Comparison of ENCODE assay signal across 8 mouse cellular contexts in genomic region chr15:83169772-83170722, GRCm38 (mm10). TPM values are rescaled to one million over a fixed set of nuclear protein-coding genes. Genes with fewer than 3 reads are reported as not detected.
A peak's percentile ranks its signal among the peaks of the same experiment; 100 is the strongest.
DNase-seq lines count a peak whose midpoint lies in the region; ATAC-seq and TF ChIP-seq lines count a peak whose summit lies in the region.

No protein-coding gene starts in this region.

- no peak overlapping the region for H3K4me3 ChIP-seq in layer of hippocampus, adult 2 months
- H3K4me3 ChIP-seq in kidney, embryonic 15.5 days (replicated peaks) = peak overlapping the region; percentile 10

- DNase-seq in layer of hippocampus, adult 2 months (ENCODE audit: low spot score in 2 of 2) = no peak
- DNase-seq in layer of hippocampus, adult 9-11 months = no peak
- DNase-seq in lung, postnatal 14 days = peak; percentile 72
- no peak for DNase-seq in frontal cortex, postnatal 36 days (ENCODE audit: low spot score in 2 of 2)
- no peak for DNase-seq in urinary bladder, postnatal 14 days (ENCODE audit: low spot score)

- peak overlapping the region; percentile 85; the same call in 1 of the 2 replicates for H3K4me2 ChIP-seq in kidney, embryonic 15.5 days

- 68% methylated on average over 8 of the region's 8 CpGs for WGBS in kidney, embryonic 15.5 days

- no peaks in the 10 kb centered on the region for H3K9me3 ChIP-seq in kidney, embryonic 15.5 days (replicated peaks)

- H3K9ac ChIP-seq in kidney, embryonic 15.5 days = no peak overlapping the region

- H3K36me3 ChIP-seq in kidney, embryonic 15.5 days = 0 out of 2 replicates have a peak, but pooled peaks cover 3% of the 10 kb centered on the region

- H3K27me3 ChIP-seq in kidney, embryonic 15.5 days = no peaks in the 10 kb centered on the region

- no peak for TF ChIP-seq CTCF in layer of hippocampus, adult 2 months (conservative IDR thresholded peaks at IDR 0.05)

- peak overlapping the region; percentile 43; the same call in 1 of the 2 replicates for H3K27ac ChIP-seq in layer of hippocampus, adult 2 months
- peak overlapping the region; percentile 34 for H3K27ac ChIP-seq in kidney, embryonic 15.5 days

- H3K4me1 ChIP-seq in kidney, embryonic 15.5 days = peaks cover 70% of the 10 kb centered on the region

- peak; percentile 66 for ATAC-seq in erythroblast, adult 5-6 weeks (replicated peaks; ENCODE audit: low FRiP score, poor library complexity, severe bottlenecking)
- ATAC-seq in kidney, embryonic 15.5 days (replicated peaks; ENCODE audit: low FRiP score) = no peak
- no peak for ATAC-seq in activated CD4-positive, CD25-positive, alpha-beta regulatory T cell, adult 4 months

RNA-seq across cellular contexts. Expression of gene Cyb5r3, which starts 2.3 kb away (rescaled TPM):
- 10 to 100 TPM; 63.7 to 65.6 TPM for total RNA-seq in layer of hippocampus, adult 2 months (2021)
- total RNA-seq in erythroblast, adult 5-6 weeks (2015; ENCODE audit: low replicate concordance) = 71.7 and 84.2 TPM in 2 replicates
- total RNA-seq in erythroblast, adult 5-6 weeks (2017; ENCODE audit: low replicate concordance) = 40.7 and 52.0 TPM in 2 replicates
- 150 and 166 TPM in 2 replicates for polyA plus RNA-seq in kidney, embryonic 15.5 days (2015; fragmentation: Nextera tagmentation; extraction: Ambion mirVana)
- polyA plus RNA-seq in activated CD4-positive, CD25-positive, alpha-beta regulatory T cell, adult 4 months (2017; shearing (Covaris generic)) = 10 to 100 TPM; 55.9 to 73.9 TPM

RNA-seq across cellular contexts. Expression of gene Poldip3, which starts 20.9 kb away (rescaled TPM):
- 10 to 100 TPM; 90.5 to 91.5 TPM for total RNA-seq in layer of hippocampus, adult 2 months (2021)
- 27.4 and 35.7 TPM in 2 replicates for total RNA-seq in erythroblast, adult 5-6 weeks (2015; ENCODE audit: low replicate concordance)
- total RNA-seq in erythroblast, adult 5-6 weeks (2017; ENCODE audit: low replicate concordance) = 52.5 and 62.3 TPM in 2 replicates
- polyA plus RNA-seq in kidney, embryonic 15.5 days (2015; fragmentation: Nextera tagmentation; extraction: Ambion mirVana) = 144 and 148 TPM in 2 replicates
- polyA plus RNA-seq in activated CD4-positive, CD25-positive, alpha-beta regulatory T cell, adult 4 months (2017; shearing (Covaris generic)) = 100 to 1,000 TPM; 155 to 180 TPM

RNA-seq across cellular contexts. Expression of gene Rrp7a, which starts 47.4 kb away (rescaled TPM):
- total RNA-seq in layer of hippocampus, adult 2 months (2021) = 100 to 1,000 TPM; 144 to 151 TPM
- 3.3 and 13.0 TPM in 2 replicates for total RNA-seq in erythroblast, adult 5-6 weeks (2015; ENCODE audit: low replicate concordance)
- total RNA-seq in erythroblast, adult 5-6 weeks (2017; ENCODE audit: low replicate concordance) = 9.1 and 30.8 TPM in 2 replicates
- polyA plus RNA-seq in kidney, embryonic 15.5 days (2015; fragmentation: Nextera tagmentation; extraction: Ambion mirVana) = 61.4 and 74.3 TPM in 2 replicates
- polyA plus RNA-seq in activated CD4-positive, CD25-positive, alpha-beta regulatory T cell, adult 4 months (2017; shearing (Covaris generic)) = 10 to 100 TPM; 67.8 to 87.0 TPM

Comparison
In these comparisons a context has a peak if more than half of its experiments do, and no peak if none do; other contexts are left out.
1. RNA of gene Rrp7a, which starts 47.4 kb away (total RNA-seq): 144 to 151 TPM in layer of hippocampus, adult 2 months; 3.3 to 30.8 TPM in erythroblast, adult 5-6 weeks; every median in the first group is over 4 times any median in the second.